Mouse (Mus musculus) forebrain, embryonic 11.5 days (tissue): ENCODE results near the gene Prkcz. TPM values are rescaled to one million over a fixed set of nuclear protein-coding genes. Genes with fewer than 3 reads are reported as not detected.

Experiments used
- ATAC-seq: fragments of 200-750 bp; cut with Nextera tagmentation; replicated peaks from 2 replicates; pipeline ENCODE4 v1.8.0; 2017; ENCODE audit warnings: moderate TSS enrichment; ENCODE audit not compliant: low FRiP score
- DNase-seq: peaks from one replicate; pipeline ENCODE4 v3.0.0-alpha.2; 2017; ENCODE audit warnings: low spot score
- H3K27ac ChIP-seq: fragments of 300-500 bp; sonication (generic); 2 replicates; pipeline ENCODE4 v1.5.1; 2014; ENCODE audit warnings: low read depth, low read length
- H3K27me3 ChIP-seq: fragments of 300-500 bp; sonication (generic); 2 replicates; pipeline ENCODE4 v1.6.1; 2014; ENCODE audit warnings: mild to moderate bottlenecking, low read length, mixed read lengths; ENCODE audit not compliant: control insufficient read depth, insufficient read depth
- H3K36me3 ChIP-seq: fragments of 300-500 bp; sonication (generic); 2 replicates; pipeline ENCODE4 v1.6.1; 2014; ENCODE audit warnings: mild to moderate bottlenecking, low read length, moderate library complexity, mixed read lengths; ENCODE audit not compliant: control insufficient read depth, insufficient read depth
- H3K4me1 ChIP-seq: fragments of 300-500 bp; sonication (generic); replicated peaks from 2 replicates; pipeline ENCODE4 v1.6.1; 2014; ENCODE audit warnings: low read length, mixed read lengths; ENCODE audit not compliant: control insufficient read depth, insufficient read depth
- H3K4me2 ChIP-seq: fragments of 300-500 bp; sonication (generic); 2 replicates; pipeline ENCODE4 v1.6.1; 2014; ENCODE audit warnings: low read depth, mild to moderate bottlenecking, low read length, moderate library complexity, mixed read lengths; ENCODE audit not compliant: severe bottlenecking
- H3K4me3 ChIP-seq: fragments of 300-500 bp; sonication (generic); 2 replicates; pipeline ENCODE4 v1.5.1; 2014; ENCODE audit warnings: low read depth, low read length
- H3K9ac ChIP-seq: fragments of 300-500 bp; sonication (generic); 2 replicates; pipeline ENCODE4 v1.6.1; 2014; ENCODE audit warnings: low read length
- H3K9me3 ChIP-seq: fragments of 300-500 bp; sonication (generic); 2 replicates; pipeline ENCODE4 v1.6.1; 2016; ENCODE audit warnings: low read length, mixed read lengths; ENCODE audit not compliant: control insufficient read depth
- WGBS: fragments of 180-500 bp; shearing (Covaris S2); extraction: QIAGEN DNeasy Blood & Tissue Kit; methylation state at CpG from one replicate; pipeline ENCODE4 v1.1.7; 2014; 5-methylcytosine and 5-hydroxymethylcytosine counted together
- polyA plus RNA-seq: library from polyadenylated mRNA; unstranded; fragments of >200 nt; fragmentation: Nextera tagmentation; extraction: Ambion mirVana; gene quantifications from 2 replicates; pipeline ENCODE4 v1.2.1, GENCODE M21; 2014

Prkcz gene
- polyA plus RNA-seq, 1 experiment from 2014 or later = 20.8 TPM

- peak overlapping the region; percentile 81 for H3K27ac ChIP-seq
- H3K4me3 ChIP-seq = no peak overlapping the region
- H3K27me3 ChIP-seq = no peaks in the 10 kb centered on the region
- H3K9ac ChIP-seq = peak overlapping the region; percentile 37
- peak overlapping the region; percentile 41; the same call in 1 of the 2 replicates for H3K4me2 ChIP-seq
- ATAC-seq (peak; percentile 42), DNase-seq (no peak)
- H3K36me3 ChIP-seq = no peaks in the 10 kb centered on the region
- 75% methylated on average over 8 of the region's 8 CpGs for WGBS
- no peaks in the 10 kb centered on the region for H3K9me3 ChIP-seq
- peaks cover 21% of the 10 kb centered on the region for H3K4me1 ChIP-seq
Measured at GRCm38 (mm10) chr4:155234371-155235310, 126.5 kb downstream of the Prkcz start.

GRCm38 (mm10) chr4:155233878-155234277, 127.3 kb downstream of the Prkcz start:
- 49% methylated on average over 10 of the region's 10 CpGs for WGBS

GRCm38 (mm10) chr4:155228461-155228860, 132.7 kb downstream of the Prkcz start:
- no peaks in the 10 kb centered on the region for H3K36me3 ChIP-seq
- H3K9ac ChIP-seq = no peak overlapping the region
- H3K9me3 ChIP-seq = no peaks in the 10 kb centered on the region
- H3K4me2 ChIP-seq = no peak overlapping the region
- no peak overlapping the region for H3K27ac ChIP-seq
- 0 out of 2 replicates have a peak, but pooled peaks cover 5% of the 10 kb centered on the region for H3K4me1 ChIP-seq
- ATAC-seq (no peak), DNase-seq (no peak)
- H3K4me3 ChIP-seq = no peak overlapping the region
- 82% methylated on average over 5 of the region's 5 CpGs for WGBS
- H3K27me3 ChIP-seq = no peaks in the 10 kb centered on the region

More at GRCm38 (mm10) chr4:155233878-155234277, 127.3 kb downstream of the Prkcz start:
- peaks cover 21% of the 10 kb centered on the region for H3K4me1 ChIP-seq
- no peak overlapping the region for H3K4me2 ChIP-seq
- H3K9me3 ChIP-seq = no peaks in the 10 kb centered on the region
- no peaks in the 10 kb centered on the region for H3K27me3 ChIP-seq
- no peak overlapping the region for H3K4me3 ChIP-seq
- H3K9ac ChIP-seq = peak overlapping the region; percentile 29
- no peaks in the 10 kb centered on the region for H3K36me3 ChIP-seq
- DNase-seq (no peak), ATAC-seq (no peak; the same call in 1 of the 2 replicates)
- H3K27ac ChIP-seq = 0 out of 2 replicates have a peak overlapping the region, but pooled peaks have one; percentile 39

GRCm38 (mm10) chr4:155227986-155228385, 133.2 kb downstream of the Prkcz start:
- no peaks in the 10 kb centered on the region for H3K36me3 ChIP-seq
- H3K4me3 ChIP-seq = no peak overlapping the region
- no peak overlapping the region for H3K4me2 ChIP-seq
- H3K4me1 ChIP-seq = 0 out of 2 replicates have a peak, but pooled peaks cover 5% of the 10 kb centered on the region
- no peak overlapping the region for H3K27ac ChIP-seq
- DNase-seq (no peak), ATAC-seq (no peak)
- WGBS = 86% methylated on average over 4 of the region's 4 CpGs
- no peaks in the 10 kb centered on the region for H3K9me3 ChIP-seq
- no peak overlapping the region for H3K9ac ChIP-seq
- no peaks in the 10 kb centered on the region for H3K27me3 ChIP-seq

- ATAC-seq = no peak
- Histone ChIP-seq H3K4me2 (no peak overlapping the region), H3K36me3 (no peaks in the 10 kb centered on the region), H3K9ac (no peak overlapping the region), H3K27me3 (no peaks in the 10 kb centered on the region), H3K27ac (no peak overlapping the region), H3K9me3 (no peaks in the 10 kb centered on the region), H3K4me1 (0 out of 2 replicates have a peak, but pooled peaks cover 11% of the 10 kb centered on the region), H3K4me3 (no peak overlapping the region)
- no peak for DNase-seq
- WGBS = 80% methylated on average over 5 of the region's 5 CpGs
Measured at GRCm38 (mm10) chr4:155225918-155226317, 135.2 kb downstream of the Prkcz start.

GRCm38 (mm10) chr4:155223594-155224528, 137.3 kb downstream of the Prkcz start:
- Histone ChIP-seq H3K36me3 (no peaks in the 10 kb centered on the region), H3K27me3 (no peaks in the 10 kb centered on the region), H3K4me1 (peaks cover 28% of the 10 kb centered on the region), H3K4me2 (peak overlapping the region; percentile 72), H3K4me3 (peak overlapping the region; percentile 96), H3K9ac (peak overlapping the region; percentile 87), H3K9me3 (no peaks in the 10 kb centered on the region), H3K27ac (peak overlapping the region; percentile 88)
- ATAC-seq = no peak
- no peak for DNase-seq
- 33% methylated on average over 20 of the region's 20 CpGs for WGBS

GRCm38 (mm10) chr4:155222841-155223593, 138.1 kb downstream of the Prkcz start:
- peak overlapping the region; percentile 96 for H3K4me3 ChIP-seq
- ATAC-seq (peak; percentile 100), DNase-seq (peak; percentile 100)
- H3K36me3 ChIP-seq = no peaks in the 10 kb centered on the region
- under 1% methylated on average over 77 of the region's 116 CpGs for WGBS
- H3K9me3 ChIP-seq = no peaks in the 10 kb centered on the region
- peak overlapping the region; percentile 88 for H3K27ac ChIP-seq
- peaks cover 32% of the 10 kb centered on the region for H3K4me1 ChIP-seq
- no peaks in the 10 kb centered on the region for H3K27me3 ChIP-seq
- H3K4me2 ChIP-seq = peak overlapping the region; percentile 99
- H3K9ac ChIP-seq = peak overlapping the region; percentile 96

- no peaks in the 10 kb centered on the region for H3K36me3 ChIP-seq
- WGBS = 2% methylated on average over 28 of the region's 63 CpGs
- peaks cover 35% of the 10 kb centered on the region for H3K4me1 ChIP-seq
- peak within 1 kb of the TSS; percentile 96 for H3K9ac ChIP-seq
- peak within 1 kb of the TSS; percentile 96 for H3K4me3 ChIP-seq
- peak within 1 kb of the TSS; percentile 99 for H3K4me2 ChIP-seq
- H3K9me3 ChIP-seq = no peaks in the 10 kb centered on the region
- H3K27me3 ChIP-seq = no peaks in the 10 kb centered on the region
- peak within 1 kb of the TSS; percentile 88 for H3K27ac ChIP-seq
- DNase-seq (no peak), ATAC-seq (no peak)
Measured at GRCm38 (mm10) chr4:155222552-155222840, 138.7 kb downstream of the Prkcz start, which contains the start of gene Ski. Gene Ski (minus strand): TSS chr4:155222592.
